Mouse (Mus musculus): Measurements from ENCODE around the gene Shb.

The Shb gene

DNA sequence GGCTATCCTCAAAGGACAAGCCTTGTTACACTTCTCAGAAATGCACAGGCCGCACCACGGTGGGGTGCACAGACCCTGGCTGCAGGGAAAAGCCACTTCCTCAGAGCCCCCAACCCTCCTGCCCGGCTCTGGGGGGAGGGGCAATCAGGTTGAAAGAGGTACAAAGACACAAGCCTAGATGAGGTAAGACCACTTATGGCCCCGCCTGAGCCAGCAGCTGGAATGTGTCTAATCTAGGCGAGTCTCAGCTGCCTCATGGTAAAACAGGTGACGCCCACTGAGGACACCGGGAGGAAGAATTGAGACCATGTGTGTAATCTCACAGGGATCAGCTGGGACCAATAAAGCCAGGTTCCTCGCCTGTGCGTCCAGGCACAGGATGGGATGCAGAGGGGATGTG, 25.2 kb downstream of the Shb start:
- intact Hi-C loops (cut with DNase I): no loop called here

DNA sequence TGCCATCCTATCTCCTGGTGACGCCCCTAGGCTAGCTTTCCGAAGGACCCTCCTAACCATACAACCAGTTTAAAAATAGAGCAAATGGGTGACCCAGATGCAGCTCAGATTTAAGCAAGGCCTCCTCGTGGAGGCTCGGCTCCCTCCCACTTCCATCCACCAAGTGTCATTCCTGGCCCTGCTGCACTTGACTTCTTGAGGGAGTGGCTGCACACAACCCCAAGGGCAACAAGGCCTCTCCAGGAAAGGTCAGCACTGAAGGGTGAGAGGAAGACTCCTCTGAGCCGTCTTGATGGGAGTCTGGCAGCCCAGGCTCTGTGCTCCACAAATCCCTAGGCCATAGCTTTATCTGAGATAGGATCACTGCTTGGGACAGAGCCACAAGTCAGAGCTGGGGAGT, 25.7 kb downstream of the Shb start:
- intact Hi-C loops (cut with DNase I): no loop called here

DNA sequence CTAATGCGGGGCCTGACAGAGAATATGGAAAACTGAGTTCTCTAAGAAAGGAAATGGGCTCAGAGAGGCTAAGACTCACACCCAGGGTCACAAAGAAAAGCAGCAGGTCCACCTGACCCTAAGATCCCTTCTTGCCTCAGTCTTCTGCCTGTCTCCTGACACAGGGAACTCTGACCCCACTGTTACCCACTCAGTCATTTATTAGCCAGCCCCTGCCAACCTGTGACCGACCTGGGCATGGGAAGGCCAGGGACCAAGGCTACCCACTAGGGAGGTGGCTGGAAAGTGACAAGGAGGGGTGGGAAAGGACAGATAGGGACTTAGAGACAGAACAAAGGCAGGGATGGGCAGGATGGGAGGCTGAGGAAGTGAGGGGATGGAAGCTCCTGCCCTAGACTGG, 26.6 kb downstream of the Shb start:
- intact Hi-C loops (cut with DNase I): no loop called here

DNA sequence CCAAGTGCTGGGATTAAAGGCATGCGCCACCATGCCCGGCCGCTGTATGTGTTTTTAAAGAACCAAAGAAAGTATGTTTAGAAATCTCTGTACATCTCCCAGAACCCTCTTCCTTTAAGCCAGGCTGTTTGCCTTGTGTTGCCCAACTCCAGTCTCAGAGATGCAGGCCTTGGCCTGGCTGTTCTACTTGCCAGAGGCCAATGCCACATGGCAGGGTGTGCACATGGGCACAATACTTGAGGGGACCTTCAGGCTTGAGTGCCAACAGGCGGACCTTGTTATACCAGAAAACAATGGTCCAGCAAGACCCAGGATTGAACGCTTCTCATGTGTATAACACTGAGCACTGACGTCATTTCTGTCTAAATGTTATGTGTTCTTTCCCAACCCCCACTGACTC, 27.1 kb downstream of the Shb start:
- intact Hi-C loops (cut with DNase I): no loop called here

DNA sequence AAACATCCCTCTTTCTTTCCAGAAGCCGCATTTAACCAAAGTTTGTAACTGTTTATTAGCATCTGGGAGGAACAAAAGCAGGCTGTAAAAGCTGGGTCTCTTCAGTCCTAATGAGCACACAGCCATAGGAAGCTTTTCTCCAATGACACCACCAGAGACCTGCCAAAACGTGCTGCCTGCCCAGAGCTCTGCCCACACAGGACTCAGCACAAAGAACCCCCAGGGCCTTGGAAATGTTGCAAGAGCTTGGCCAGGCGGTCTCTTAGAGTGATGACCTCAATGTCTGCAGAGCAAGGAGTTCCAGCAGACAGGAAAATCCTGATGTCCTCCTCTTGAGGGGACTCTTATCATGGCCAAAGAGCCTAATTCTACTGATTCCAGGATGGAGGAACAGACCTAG, 28.5 kb downstream of the Shb start:
- intact Hi-C loops (cut with DNase I): no loop called here

DNA sequence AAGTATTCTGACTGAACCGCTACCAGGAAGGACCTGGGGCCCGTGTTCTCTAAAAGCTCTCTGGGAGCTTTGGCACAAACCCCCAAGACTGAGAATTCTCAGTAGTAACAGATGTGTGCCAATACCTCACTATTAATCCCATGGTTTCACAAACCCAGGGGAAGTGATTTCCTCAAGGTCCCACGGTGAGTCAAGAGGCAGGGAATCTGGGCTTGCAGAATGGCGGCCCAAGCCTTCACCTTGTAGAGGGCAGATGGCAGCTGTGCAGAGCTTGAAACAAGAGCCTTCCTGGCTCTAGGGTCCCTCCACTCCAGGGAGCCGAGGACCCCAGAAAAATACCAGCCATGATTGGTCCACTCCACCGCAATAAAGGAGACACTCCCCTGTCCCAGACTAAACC, 28.9 kb downstream of the Shb start:
- intact Hi-C loops (cut with DNase I): no loop called here

DNA sequence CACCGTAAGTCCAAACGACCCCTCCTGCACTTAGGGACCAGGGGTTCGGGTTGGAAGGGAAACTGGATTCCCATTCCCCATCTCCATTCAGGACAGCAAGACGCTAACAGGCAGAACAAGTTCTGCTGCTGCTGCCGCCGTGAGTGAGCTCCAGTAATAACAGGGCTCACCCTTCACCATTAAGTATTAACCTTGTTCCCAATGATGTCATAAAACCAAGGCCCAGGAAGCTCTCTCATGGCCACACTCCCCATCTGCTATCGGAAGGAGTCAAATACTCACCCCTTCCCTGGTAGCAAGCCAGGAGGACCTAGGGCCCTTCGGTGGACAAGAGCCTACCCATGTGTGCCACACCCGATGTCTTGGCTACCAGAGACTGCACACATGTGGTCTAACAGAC, 30.3 kb downstream of the Shb start:
- intact Hi-C loops (cut with DNase I): no loop called here

DNA sequence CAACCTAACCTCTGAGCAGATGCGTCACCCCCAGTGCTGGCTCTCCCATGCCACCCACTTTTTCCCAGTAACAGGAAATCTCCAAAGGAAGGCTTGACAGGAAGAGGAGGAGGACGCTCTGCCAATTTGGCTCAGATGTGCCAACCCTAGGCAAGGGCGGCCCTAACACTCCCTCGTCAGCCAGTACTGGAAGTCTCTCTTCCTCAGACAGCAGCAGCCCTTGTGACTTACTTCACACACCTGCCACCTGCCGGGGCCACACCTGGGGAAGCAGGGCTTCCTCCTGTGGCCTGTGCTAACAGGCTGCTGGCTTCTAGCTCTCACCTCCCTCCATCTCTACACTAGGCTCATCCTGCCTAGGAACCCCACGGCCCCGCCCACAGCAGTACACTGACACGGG, 31.9 kb downstream of the Shb start:
- intact Hi-C loops (cut with DNase I): no loop called here

DNA sequence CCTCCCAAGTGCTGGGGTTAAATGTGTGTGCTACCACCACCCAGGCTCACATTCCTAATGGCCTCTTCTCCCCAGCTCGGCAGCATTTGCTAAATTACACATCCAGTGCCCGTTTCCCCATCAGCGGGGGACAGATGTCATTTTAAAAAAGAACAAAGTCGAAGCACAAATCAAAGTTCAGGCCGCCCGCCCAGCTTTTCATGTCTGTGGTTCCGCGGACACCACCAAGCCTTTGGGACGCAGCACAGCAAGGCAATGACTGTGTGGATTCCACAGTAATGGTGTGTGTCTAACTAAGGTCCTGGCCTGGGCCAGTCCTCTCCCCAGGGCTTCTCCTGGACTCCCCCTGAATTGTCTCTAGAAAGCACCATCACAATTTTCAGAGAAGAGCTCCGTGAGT, 32.7 kb downstream of the Shb start:
- intact Hi-C loops (cut with DNase I): no loop called here

DNA sequence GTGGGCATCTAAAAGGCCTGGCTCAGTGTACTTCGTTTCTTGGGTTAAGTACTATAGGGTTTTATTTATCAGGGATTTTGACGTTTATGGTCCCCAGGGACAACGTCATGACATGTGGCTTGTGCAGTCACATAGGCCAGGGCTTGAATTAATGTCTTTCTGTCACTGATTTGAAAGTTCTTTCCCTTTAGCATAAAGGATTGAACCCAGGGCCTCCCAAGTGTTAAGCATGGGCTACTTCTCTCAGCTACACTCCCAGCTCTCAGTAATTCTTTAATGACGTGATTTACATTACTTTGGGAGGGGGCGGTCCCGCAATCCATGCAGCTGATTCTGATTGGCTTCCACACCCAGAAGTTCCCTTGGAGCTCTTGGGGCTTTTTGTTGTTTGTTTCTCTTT, 33.2 kb downstream of the Shb start:
- intact Hi-C loops (cut with DNase I): no loop called here

DNA sequence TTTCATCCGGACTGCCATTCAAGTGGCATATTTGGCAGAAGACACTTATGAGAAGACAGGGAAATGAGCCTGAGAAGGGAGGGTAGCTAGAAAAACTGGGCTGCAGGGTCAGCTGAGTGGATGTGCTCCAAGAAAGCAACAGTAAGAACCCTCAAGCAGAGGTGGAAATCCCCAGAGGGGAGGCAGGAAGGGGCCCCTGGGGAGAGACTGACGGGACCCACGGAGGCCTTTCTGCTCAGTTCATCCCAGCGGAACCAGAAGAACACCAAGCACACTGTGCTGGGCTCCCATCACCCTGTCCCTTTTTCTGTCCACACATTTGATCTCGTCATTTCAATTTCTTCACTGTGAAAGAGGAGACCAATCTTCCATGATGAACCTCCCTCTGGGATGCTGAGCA, 33.9 kb downstream of the Shb start:
- intact Hi-C loops (cut with DNase I): no loop called here

DNA sequence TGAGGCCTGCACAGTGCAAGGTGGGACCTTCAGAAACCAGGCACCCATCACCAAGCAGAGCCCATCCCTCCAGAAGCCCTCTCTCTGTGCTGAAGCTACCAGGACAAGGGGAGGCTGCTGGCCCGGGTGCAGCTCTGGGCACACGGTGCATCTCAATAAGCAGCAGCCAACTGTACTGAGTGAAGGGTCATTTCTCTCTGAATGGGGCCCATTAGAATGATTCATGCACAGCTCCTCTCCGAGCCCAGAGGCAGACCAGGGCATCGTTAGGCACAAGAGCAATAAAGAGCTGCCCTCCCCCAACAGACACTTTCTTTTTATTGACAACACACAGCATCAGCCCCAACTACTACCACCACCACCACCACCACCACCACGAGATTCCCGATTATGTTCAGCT, 35.0 kb downstream of the Shb start:
- intact Hi-C loops (cut with DNase I): no loop called here

DNA sequence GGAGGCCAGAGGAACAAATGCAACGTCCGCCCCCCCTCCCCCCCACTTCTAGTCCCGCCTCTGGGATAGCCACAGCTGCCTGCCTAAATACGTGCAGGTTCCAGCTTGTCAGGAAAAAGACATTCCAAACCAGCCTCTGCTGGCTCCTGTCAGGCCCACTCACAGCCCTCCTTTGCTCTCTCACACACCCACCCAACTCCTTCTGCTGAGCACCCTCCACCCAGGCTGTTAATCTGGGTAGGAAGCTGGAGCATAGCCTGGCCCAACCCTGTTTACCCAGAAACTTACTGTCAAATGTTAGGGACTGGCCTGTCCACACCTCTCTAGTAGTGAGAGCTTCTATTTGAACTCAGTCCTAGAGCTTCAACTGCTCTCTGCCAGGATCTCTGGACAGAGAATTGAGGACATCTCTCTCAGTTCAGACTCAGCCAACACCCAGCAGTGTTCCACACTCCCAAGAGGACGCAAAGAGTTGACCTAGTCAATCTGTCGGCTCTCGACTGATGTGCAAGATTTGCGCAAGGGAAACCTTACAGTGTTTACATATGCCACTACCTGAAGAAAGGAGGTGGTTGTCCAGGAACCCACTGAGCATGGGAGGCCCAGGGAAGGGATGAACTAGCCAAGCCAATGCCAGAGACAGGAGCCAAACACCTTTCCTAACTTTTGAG, 36.6 kb downstream of the Shb start:
- intact Hi-C loops (cut with DNase I): no loop called here

DNA sequence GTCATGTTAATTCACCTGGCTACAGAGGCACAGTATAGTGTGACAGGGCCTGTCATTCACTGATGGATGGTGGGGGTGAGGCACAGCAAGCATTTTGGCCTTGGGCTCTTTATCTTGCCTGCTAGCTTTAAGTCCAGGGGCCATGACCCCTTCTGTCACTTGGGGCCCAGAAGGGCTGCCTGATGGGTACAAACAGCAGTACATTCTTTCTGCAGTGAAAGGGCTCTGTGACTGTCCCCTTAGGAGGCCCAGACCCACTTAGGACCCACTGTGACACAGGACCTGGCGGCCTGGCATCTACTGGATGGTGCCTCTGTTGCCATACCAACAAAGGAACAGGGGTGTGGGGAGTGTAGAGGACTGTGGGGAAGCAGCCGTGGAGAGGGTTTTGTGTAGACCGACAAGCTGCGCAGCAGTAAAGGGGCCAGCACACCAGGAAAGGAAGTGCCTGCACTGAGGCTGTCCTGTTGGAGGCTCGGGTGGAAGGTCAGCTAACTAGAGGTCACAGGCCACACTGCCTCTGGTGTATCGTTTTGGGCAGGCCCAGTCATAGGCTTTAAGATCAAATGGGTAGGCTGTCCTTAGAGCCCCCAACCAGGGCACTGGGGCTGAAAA, 38.4 kb downstream of the Shb start:
- intact Hi-C loops (cut with DNase I): no loop called here

DNA sequence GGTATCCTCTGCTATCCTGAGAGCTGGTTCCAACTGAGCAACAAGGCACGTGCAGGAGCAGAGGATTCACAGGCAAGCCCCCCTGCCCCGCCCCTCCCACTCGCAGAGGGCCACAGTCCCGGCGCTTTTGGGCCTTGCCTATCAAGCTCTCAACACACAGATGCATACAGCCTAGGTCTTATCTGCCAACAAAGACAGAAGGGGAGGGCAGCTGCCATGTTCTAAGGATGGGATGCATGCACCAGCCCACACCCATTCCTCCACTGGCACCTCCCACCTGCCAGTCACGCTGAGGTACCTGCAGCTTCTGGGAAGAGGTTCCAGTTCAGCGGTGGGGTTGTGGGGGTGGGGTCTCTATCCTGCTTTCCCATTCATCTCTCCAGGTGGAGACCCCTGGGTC, 39.2 kb downstream of the Shb start:
- intact Hi-C loops (cut with DNase I): no loop called here

DNA sequence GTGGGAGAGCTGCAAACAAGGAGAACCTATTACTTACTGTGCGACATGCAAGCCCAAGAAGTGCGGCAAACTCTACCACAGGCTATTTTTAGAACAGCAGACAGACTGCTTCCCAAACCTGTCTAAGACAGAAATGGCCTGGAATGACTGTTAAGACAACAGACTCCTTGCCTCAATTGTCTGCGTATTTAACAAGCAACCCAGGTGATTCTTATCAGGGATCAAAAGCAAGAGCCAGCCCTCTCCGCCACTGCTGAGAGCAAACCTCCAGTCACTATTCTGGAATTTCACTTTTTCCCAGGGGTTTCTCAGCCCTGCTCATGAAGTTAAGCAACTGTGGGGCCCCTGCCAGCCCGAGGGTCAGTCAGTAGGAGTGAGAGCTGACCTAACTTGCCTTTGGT, 39.6 kb downstream of the Shb start:
- intact Hi-C loops (cut with DNase I): no loop called here

DNA sequence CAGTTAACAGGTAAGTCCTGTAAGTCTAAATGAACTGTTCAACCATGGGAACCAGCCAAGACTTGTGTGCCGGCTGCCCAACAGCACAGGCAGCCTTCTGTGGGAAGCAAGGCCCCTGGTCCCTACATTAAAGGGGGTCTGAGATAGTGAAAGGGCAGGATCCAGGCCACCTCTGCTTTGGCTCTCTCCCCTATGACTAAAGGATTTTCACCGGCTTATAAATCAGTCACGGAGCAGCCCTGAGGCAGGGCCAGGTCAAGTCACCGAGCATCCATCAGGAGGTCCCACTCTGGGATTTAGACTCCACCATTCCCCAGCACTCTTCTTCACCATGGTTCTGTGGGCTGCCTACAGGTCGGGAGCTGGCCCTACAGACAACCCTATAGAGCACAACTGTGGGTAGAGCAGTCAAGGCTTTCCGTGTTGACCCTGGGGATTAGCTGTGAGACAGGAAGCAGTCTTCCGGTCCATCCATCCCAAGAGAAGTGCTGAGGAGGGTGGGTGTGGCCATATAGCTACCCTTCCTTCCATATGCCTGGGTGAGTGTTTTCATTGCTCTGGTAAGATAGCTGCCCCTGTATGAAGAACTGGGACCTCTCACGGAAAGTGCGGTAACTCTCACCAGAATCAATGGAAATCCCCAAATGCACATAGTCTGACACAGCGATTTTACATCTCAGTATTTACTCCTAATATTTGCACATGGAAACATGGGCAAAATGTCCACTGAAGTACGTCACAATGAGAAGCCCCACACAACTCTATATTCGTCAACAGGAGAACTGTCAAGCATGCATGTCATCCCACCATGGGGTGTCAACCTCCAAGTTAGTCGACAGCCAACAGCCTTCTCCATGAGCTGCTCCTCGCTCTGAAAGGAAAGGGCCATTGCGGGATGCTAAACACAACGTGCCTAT, 40.3 kb downstream of the Shb start:
- intact Hi-C loops (cut with DNase I): no loop called here

DNA sequence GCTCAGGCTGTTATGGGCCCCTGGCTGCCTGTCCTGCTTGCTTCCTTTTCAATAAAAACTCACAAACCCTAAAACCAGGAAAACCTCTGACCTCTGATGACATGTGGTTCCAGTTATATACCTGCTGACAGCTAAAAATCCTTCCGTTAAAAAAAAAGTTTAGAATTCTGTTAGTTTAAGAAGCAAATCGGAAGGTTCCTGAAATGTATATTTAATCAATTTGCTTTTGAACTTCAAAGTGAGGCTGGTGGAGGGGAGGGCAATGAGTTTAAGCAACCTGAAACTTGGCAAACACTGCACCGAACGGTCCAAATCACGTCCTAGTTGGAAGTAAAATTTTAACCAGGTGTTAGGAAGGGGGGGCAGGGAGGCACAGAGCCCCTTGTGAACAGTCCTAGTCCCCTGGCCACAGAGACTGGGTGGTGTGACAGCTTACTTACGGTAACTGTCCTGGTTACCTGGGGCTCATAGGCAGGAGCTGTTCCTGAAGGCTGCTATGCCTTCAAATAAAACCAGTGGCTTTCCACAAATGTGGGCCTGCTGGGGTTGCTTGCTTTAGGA, 41.1 kb downstream of the Shb start:
- intact Hi-C loops (cut with DNase I): no loop called here

DNA sequence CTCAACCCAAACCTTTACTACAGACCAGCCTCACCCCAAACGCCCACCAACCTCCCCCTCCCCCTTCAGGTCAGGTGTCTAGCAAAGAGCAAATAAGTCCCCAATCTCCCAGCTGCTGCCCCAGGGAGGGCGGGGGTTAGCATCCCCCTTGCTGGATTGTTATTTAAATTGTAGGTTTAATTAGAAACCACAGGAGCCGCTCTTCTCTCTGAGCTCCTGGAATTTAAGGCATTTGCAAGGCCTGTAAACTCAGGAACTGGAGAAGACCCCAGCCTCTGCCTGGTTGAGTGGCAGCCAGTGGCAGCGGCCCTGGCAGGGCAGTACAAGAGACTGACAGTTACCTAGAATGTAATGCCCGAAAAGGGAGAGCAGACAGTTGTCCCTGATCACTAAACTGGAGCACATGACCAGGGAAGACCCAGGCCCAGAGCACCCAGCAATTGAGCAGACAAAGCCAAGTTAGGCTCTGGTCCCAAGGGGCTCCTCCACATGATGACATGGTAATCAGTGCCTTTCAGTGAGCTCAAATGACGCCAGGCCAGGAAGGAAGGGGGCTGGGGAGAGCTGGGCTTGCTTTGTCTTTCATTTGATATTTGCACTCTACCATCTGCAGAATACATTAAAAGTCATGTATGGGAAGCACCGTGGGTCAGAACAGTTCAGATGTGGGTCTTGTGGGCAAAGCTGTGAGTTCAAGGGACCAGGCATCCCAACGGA, 42.1 kb downstream of the Shb start:
- intact Hi-C loops (cut with DNase I): no loop called here

DNA sequence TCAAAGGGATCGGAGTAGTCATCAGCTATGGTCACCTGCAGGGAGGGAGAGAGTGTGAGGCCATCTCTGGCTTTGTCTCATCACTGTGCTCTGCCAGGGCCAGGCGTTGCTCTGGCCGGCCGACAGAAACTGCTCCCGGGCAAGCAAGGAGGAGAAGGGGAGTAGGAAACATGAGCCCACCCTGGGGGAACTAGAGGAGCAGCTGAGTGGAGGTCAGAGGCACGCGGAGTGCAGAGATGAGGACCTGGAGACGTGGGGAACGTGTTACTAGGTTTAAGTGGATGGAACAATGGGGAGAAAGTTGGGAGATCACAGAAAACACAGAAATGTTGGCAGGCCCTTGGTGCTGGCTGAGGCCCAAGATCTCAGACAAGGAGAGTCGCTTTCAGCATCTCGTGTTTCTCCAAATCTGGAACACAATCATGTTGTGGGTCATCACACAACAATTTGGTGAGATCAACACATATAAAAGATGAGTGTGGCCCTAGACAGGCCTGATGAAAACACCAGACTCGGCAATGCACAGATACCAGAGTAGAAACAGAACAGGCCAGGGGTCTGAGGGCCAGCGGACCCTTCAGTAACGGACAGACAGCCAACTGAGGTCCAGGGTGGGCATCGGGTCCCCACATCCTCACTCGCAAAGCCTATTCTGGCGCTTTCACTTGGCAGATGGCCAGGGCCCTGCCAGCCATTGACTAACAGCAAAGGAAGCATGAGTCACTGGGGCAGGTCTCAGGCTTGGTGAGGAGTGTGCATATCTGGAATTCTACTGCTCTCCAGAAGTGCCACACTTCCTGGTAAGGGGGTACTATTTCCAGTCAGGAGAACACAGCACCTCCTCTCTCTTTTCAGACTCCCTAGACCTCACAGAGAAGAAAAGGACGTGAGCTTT, 42.9 kb downstream of the Shb start:
- intact Hi-C loops (cut with DNase I): loop anchor here (5.0 kb wide), 1 partner anchor 38 kb away; no protein-coding TSS in a partner anchor
